Mouse (Mus musculus) liver, embryonic 14.5 days (tissue): ENCODE results near the gene Ntn1. TPM values are rescaled to one million over a fixed set of nuclear protein-coding genes. Genes with fewer than 3 reads are reported as not detected.

Experiments
- ATAC-seq: fragments of 200-750 bp; cut with Nextera tagmentation; 2 replicates; pipeline ENCODE4 v1.8.0; 2017; ENCODE audit warnings: moderate number of reproducible peaks, mild to moderate bottlenecking, moderate library complexity; ENCODE audit not compliant: insufficient read depth
- DNase-seq, 3 experiments: peaks; one replicate each; pipeline ENCODE4 v3.0.0-alpha.2; 2012 to 2013; ENCODE audit warnings: low read depth in 3 of 3, low spot score in 3 of 3
- H3K27ac ChIP-seq: fragments of 300-500 bp; sonication (generic); 2 replicates; pipeline ENCODE4 v1.5.1; 2014; ENCODE audit warnings: moderate library complexity, mild to moderate bottlenecking, control low read depth, inconsistent platforms
- H3K27me3 ChIP-seq: fragments of 300-500 bp; sonication (generic); 2 replicates; pipeline ENCODE4 v1.6.1; 2014; ENCODE audit warnings: mild to moderate bottlenecking, low read length, moderate library complexity; ENCODE audit not compliant: control insufficient read depth, insufficient read depth
- H3K36me3 ChIP-seq: fragments of 300-500 bp; sonication (generic); replicated peaks from 2 replicates; pipeline ENCODE4 v1.6.1; 2014; ENCODE audit warnings: low read depth; ENCODE audit not compliant: control insufficient read depth, insufficient read depth
- H3K4me1 ChIP-seq, 2 experiments: fragments of 200-500 bp in 1 of 2; fragments of 300-500 bp in 1 of 2; sonication (generic) in 1 of 2; replicated peaks; 2 replicates each; pipeline ENCODE4 v1.6.1; 2012 to 2014; ENCODE audit warnings: antibody characterized with exemption in 1 of 2, inconsistent platforms in 1 of 2, low read length in 1 of 2; ENCODE audit not compliant: control insufficient read depth in 2 of 2, insufficient read depth in 2 of 2
- H3K4me2 ChIP-seq: fragments of 300-500 bp; sonication (generic); 2 replicates; pipeline ENCODE4 v1.6.1; 2014; ENCODE audit warnings: low read depth, mild to moderate bottlenecking, control low read depth, moderate library complexity
- H3K4me3 ChIP-seq, 2 experiments: fragments of 200-500 bp in 1 of 2; fragments of 300-500 bp in 1 of 2; sonication (generic) in 1 of 2; 2 replicates each; pipeline ENCODE4 v1.5.1; 2012 to 2014; ENCODE audit warnings: low read depth in 2 of 2, low read length in 2 of 2, mild to moderate bottlenecking in 2 of 2, control low read depth in 1 of 2, inconsistent platforms in 1 of 2, moderate library complexity in 1 of 2; ENCODE audit not compliant: insufficient read depth in 1 of 2
- H3K9ac ChIP-seq: fragments of 300-500 bp; sonication (generic); replicated peaks from 2 replicates; pipeline ENCODE4 v1.6.1; 2014; ENCODE audit warnings: mild to moderate bottlenecking, control low read depth, moderate library complexity
- H3K9me3 ChIP-seq: fragments of 300-500 bp; sonication (generic); 2 replicates; pipeline ENCODE4 v1.6.1; 2016; ENCODE audit warnings: low read length, mixed read lengths; ENCODE audit not compliant: control insufficient read depth
- CTCF ChIP-seq: IDR thresholded peaks from 2 replicates; pipeline ENCODE4 v1.5.1; 2016; ENCODE audit warnings: antibody characterized with exemption, low read depth, control low read depth
- EP300 ChIP-seq: IDR thresholded peaks from 2 replicates; pipeline ENCODE4 v1.6.1; 2016; ENCODE audit warnings: antibody characterized with exemption, low read depth
- WGBS: fragments of 180-500 bp; shearing (Covaris S2); extraction: QIAGEN DNeasy Blood & Tissue Kit; methylation state at CpG from one replicate; pipeline ENCODE4 v1.1.7; 2014; ENCODE audit not compliant: insufficient replicate concordance; 5-methylcytosine and 5-hydroxymethylcytosine counted together
- polyA plus RNA-seq, 2 experiments: library from polyadenylated mRNA; depleted of rRNA in 1 of 2; stranded (reverse) in 1 of 2; unstranded in 1 of 2; fragments of >200 nt; fragmentation: Nextera tagmentation in 1 of 2; extraction: Ambion mirVana in 1 of 2; gene quantifications; 2 replicates each; pipeline versions ENCODE4 v1.2.1 to v1.2.3; 2012 to 2014

The Ntn1 gene
- polyA plus RNA-seq, 2 experiments = 0.06 to 0.15 TPM

DNA sequence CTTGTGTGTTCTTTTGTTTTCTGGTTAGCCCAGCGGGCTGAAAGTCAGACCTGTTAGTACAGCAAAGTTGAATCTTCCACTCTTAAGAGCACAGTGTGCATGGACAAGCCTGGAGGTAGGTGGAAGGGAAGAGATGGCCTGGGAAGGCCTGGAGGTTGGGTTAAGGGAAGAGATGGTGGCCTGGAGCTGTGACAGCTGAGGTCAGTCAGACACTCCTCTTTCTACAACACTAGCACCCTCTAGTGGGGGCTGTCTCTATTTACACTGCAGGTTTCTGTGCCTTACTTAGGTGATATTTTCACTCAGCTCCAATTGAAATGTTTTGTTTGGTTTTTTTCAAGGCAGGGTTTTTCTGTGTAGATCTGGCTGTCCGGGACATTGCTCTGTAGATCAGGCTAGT, 7.5 kb upstream of the Ntn1 start:
- H3K27me3 ChIP-seq = no peaks in the 10 kb centered on the region
- ATAC-seq (no peak), DNase-seq (peak in 2 of 3 experiments; percentile 20 to 31)
- no peak overlapping the region for H3K4me2 ChIP-seq
- 38% methylated on average over 2 of the region's 2 CpGs for WGBS
- TF ChIP-seq CTCF (peak; percentile 62), EP300 (no peak)
- H3K4me3 ChIP-seq = no peak overlapping the region
- H3K36me3 ChIP-seq = no peaks in the 10 kb centered on the region
- H3K27ac ChIP-seq = no peak overlapping the region
- H3K9ac ChIP-seq = no peak overlapping the region
- no peaks in the 10 kb centered on the region for H3K9me3 ChIP-seq
- no peaks in the 10 kb centered on the region for H3K4me1 ChIP-seq

DNA sequence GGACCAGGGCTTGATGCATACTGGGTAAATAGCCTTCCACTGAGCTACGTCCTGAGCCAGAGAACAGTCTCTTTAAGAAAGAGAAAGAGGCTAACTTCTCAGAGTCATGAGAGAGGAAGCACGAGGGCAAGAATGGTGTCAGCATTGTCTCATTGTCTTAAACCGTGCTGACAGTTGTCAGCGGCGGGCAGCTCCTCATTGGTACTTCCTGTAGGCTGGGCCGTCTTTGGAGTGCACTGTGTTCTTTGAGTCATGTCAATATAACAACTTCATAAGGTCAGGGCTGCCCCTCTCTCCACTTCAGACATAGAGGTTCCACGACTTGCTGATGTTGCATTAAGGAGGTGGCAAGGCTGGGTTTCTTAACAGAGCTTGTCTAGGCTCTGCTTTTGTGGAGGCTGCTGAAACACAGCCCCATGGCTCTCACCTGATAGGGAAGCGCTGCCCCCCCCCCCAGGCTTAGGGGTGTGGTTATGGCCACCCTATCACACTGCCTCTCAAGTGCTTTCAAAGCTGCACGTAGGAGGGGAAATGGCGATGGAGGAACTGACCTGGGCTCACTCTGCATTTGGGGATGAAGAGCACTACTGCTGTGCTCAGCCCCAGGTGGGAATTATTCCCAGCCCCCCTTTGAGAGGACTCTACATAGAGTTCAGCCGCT, 6.8 kb upstream of the Ntn1 start:
- no peak for ATAC-seq
- DNase-seq = no peak
- TF ChIP-seq EP300 = no peak
- no peak for TF ChIP-seq CTCF
- Histone ChIP-seq H3K9me3 (no peaks in the 10 kb centered on the region), H3K4me1 (no peaks in the 10 kb centered on the region), H3K9ac (no peak overlapping the region), H3K27me3 (no peaks in the 10 kb centered on the region), H3K4me3 (no peak overlapping the region), H3K27ac (no peak overlapping the region), H3K4me2 (no peak overlapping the region), H3K36me3 (no peaks in the 10 kb centered on the region)
- 15% methylated on average over 11 of the region's 11 CpGs for WGBS

DNA sequence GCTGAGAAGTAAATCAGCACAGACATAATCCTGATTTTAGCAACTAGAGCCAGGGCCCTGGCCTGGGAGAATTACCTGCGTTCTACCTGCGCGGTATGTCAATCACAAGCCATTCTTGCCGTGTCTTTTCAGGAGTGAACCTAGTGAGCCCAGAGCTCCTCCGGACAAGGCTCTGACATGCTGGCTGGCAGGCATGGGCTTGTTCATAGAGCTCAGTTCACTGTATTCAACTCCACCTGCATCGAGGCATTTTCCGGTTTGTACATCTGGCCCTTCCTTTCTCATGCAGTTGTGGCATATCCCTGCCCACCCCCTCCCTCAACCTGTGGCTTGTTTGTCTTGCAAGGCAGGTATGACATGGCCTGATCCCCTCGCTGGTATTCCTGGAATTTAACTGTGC, 5.0 kb upstream of the Ntn1 start:
- Histone ChIP-seq H3K36me3 (no peaks in the 10 kb centered on the region), H3K4me1 (no peaks in the 10 kb centered on the region), H3K27ac (no peak overlapping the region), H3K9ac (no peak overlapping the region), H3K4me3 (no peak overlapping the region), H3K9me3 (no peaks in the 10 kb centered on the region), H3K27me3 (peaks cover 13% of the 10 kb centered on the region), H3K4me2 (no peak overlapping the region)
- ATAC-seq (no peak), DNase-seq (no peak)
- no peak for TF ChIP-seq CTCF
- no peak for TF ChIP-seq EP300
- WGBS = 77% methylated on average over 8 of the region's 8 CpGs

DNA sequence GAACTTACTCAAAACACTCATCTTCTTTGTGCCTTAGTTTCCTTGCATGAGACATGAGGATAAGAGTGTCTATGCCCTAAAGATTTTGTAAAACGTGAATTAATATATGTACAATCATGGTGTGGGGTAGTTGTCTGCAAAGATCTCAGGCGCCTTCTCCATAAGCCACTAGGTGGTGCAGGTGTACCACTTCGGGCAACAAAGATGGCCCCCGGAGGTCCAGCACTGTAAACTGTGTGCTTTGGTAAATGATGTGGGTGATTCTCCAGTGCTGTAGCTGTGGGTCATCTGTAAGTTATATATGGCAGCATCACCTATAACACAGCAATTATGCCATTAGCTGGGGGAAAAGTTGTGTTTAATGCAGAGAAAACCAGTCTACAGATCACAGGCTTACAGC, 3.6 kb upstream of the Ntn1 start:
- Histone ChIP-seq H3K9me3 (no peaks in the 10 kb centered on the region), H3K4me1 (no peaks in the 10 kb centered on the region), H3K27ac (no peak overlapping the region), H3K9ac (no peak overlapping the region), H3K36me3 (no peaks in the 10 kb centered on the region), H3K4me2 (no peak overlapping the region), H3K27me3 (peaks cover 27% of the 10 kb centered on the region), H3K4me3 (no peak overlapping the region)
- ATAC-seq (no peak), DNase-seq (no peak)
- 27% methylated on average over 4 of the region's 4 CpGs for WGBS
- no peak for TF ChIP-seq EP300
- TF ChIP-seq CTCF = peak; percentile 41

DNA sequence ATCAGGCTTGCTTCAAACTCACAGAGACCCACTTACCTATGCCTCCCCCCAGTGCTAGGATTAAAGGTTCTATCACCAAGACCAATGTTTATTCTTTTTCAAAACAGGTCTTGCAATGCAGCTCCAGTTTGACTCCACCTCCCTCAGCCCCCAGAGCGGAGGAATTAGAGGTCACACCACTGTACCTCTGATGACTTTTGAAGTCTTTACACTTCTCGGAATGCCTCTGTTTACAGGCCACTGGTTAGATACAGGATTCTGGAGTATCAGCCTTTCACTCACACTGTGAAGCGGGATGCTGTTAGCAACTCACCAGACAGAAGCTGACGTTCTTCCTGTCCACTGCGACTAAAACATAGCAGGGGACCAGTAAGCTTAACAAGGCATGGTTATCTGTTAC, 805 bp upstream of the Ntn1 start:
- H3K4me2 ChIP-seq = no peak overlapping the region
- ATAC-seq = no peak
- H3K36me3 ChIP-seq = no peaks in the 10 kb centered on the region
- no peaks in the 10 kb centered on the region for H3K9me3 ChIP-seq
- H3K4me3 ChIP-seq = no peak overlapping the region
- no peak for DNase-seq
- peaks cover 54% of the 10 kb centered on the region for H3K27me3 ChIP-seq
- WGBS = 9% methylated on average over 5 of the region's 5 CpGs
- H3K27ac ChIP-seq = no peak overlapping the region
- no peak for TF ChIP-seq CTCF
- no peak for TF ChIP-seq EP300
- H3K9ac ChIP-seq = no peak overlapping the region
- no peaks in the 10 kb centered on the region for H3K4me1 ChIP-seq
